Mouse (Mus musculus): Measurements from ENCODE around the gene Fuz.

The Fuz gene

GRCm38 (mm10) chr7:44928570-44928969 is 32.7 kb downstream of the Fuz start:
- no peak for DNase-seq (ENCODE audit: extremely low spot score, low spot score)

- DNase-seq (ENCODE audit: extremely low spot score, low spot score) = peak; percentile 98
Measured at GRCm38 (mm10) chr7:44929204-44930151, 33.6 kb downstream of the Fuz start, which contains the start of gene Ap2a1. Gene Ap2a1 (minus strand): TSS chr7:44929496.

GRCm38 (mm10) chr7:44938680-44939079 is 42.8 kb downstream of the Fuz start:
- DNase-seq (ENCODE audit: extremely low spot score, low spot score) = no peak

GRCm38 (mm10) chr7:44942904-44943303 is 47.0 kb downstream of the Fuz start, which contains the start of gene Tsks:
Gene Tsks (plus strand): TSS chr7:44943204.
- DNase-seq (ENCODE audit: extremely low spot score, low spot score) = no peak

DNA sequence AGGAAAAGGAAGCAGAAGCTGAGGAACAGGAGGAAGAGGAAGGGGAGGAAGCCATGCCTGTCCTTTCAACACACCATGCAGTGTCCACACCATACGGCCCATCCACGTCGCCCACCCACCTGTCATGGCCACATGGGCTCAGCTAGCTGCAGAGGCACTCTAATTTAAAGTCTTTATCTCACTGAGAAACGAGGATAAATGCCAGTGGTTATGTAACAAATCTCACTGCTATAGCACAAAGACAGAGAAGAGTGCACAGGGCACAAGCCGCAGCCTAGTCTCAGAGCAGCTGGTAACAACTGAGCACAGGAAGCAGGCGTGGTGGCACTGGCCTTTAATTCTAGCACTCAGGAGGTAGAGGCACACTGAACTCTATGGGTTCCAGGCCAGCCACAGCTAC is 54.0 kb downstream of the Fuz start:
- DNase-seq (ENCODE audit: extremely low spot score, low spot score) = no peak

DNA sequence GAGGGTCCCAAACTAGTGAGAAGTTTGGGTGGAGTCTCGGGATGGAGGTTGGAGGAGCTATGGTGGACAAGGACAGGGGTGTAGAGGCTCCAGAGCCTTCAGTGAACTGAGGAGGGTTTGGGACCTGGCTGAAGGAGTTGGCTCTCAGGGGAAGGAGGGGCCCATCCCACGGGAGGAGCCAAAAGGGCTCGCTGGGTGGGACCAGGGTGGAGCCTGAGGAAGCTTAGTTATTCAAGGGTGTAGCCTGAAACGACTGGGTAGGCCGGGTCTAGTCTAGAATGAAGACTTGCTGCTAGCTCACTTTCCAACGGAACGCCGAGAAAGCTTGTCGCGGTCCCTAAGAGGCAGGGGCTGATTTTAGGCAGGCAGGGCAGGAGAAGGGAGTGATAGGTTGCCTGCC is 56.1 kb downstream of the Fuz start:
- peak; percentile 49 for DNase-seq (ENCODE audit: extremely low spot score, low spot score)
